10 mouse cellular contexts compared by ENCODE assay signal in genomic region chr16:35519245-35519644, GRCm38 (mm10). TPM values are rescaled to one million over a fixed set of nuclear protein-coding genes. Genes with fewer than 3 reads are reported as not detected.
"Had no signal": no experiment of that assay in that cellular context is flagged by ENCODE, and none has a peak within 500 bp of the region (broad histone marks: within the 10 kb centered on the region; RNA-seq: fewer than 3 reads in every experiment).

No protein-coding gene starts in this region.

- DNase-seq: lung, adult 18-20 months; right cerebral cortex, postnatal 4 days; spleen, adult 18-20 months; thymus, adult 18-20 months; thymus, postnatal 14 days had no signal

- H3K27me3 ChIP-seq: midbrain, embryonic 12.5 days; neural tube, embryonic 15.5 days had no signal

- H3K27ac ChIP-seq: limb, embryonic 15.5 days; liver, embryonic 14.5 days; midbrain, embryonic 12.5 days; neural tube, embryonic 15.5 days had no signal

- H3K4me3 ChIP-seq: limb, embryonic 15.5 days; midbrain, embryonic 12.5 days; myocyte; neural tube, embryonic 15.5 days had no signal

- H3K36me3 ChIP-seq: limb, embryonic 15.5 days; midbrain, embryonic 12.5 days; neural tube, embryonic 15.5 days had no signal

- H3K9ac ChIP-seq: limb, embryonic 15.5 days; liver, embryonic 14.5 days; midbrain, embryonic 12.5 days; neural tube, embryonic 15.5 days had no signal

- H3K4me2 ChIP-seq: limb, embryonic 15.5 days; midbrain, embryonic 12.5 days; neural tube, embryonic 15.5 days had no signal

- H3K9me3 ChIP-seq: limb, embryonic 15.5 days; midbrain, embryonic 12.5 days; neural tube, embryonic 15.5 days had no signal

RNA-seq across cellular contexts. Expression of gene Sema5b, which starts 21.7 kb away (rescaled TPM):
- polyA plus RNA-seq: myocyte had no signal
